9 mouse cellular contexts compared by ENCODE assay signal in genomic region chr11:117976081-117976582, GRCm38 (mm10). TPM values are rescaled to one million over a fixed set of nuclear protein-coding genes. Genes with fewer than 3 reads are reported as not detected.
A peak's percentile ranks its signal among the peaks of the same experiment; 100 is the strongest.
DNase-seq lines count a peak whose midpoint lies in the region; ATAC-seq lines count a peak whose summit lies in the region.
"Had no signal": no experiment of that assay in that cellular context is flagged by ENCODE, and none has a peak within 500 bp of the region (broad histone marks: within the 10 kb centered on the region; RNA-seq: fewer than 3 reads in every experiment).

No protein-coding gene starts in this region.

- DNase-seq in spleen, adult 18-20 months = peak; percentile 56 to 57
- no peak for DNase-seq in spleen, adult 12 weeks (ENCODE audit: low spot score)
- peak; percentile 66 to 82 for DNase-seq in kidney, postnatal 36 days
- no peak for DNase-seq in urinary bladder, postnatal 4 days (ENCODE audit: low spot score in 2 of 2)

- peak overlapping the region; percentile 59; the same call in 1 of the 2 replicates for H3K27ac ChIP-seq in heart, embryonic 11.5 days (ENCODE audit: low read depth, low read length)
- peak overlapping the region; percentile 84 for H3K27ac ChIP-seq in midbrain, embryonic 13.5 days
- H3K27ac ChIP-seq: liver, embryonic 14.5 days had no signal

- H3K27me3 ChIP-seq in heart, embryonic 11.5 days (ENCODE audit: control insufficient read depth, insufficient read depth, low read length) = peaks cover 7% of the 10 kb centered on the region; the same call in 1 of the 2 replicates
- peaks cover 10% of the 10 kb centered on the region; the same call in 1 of the 2 replicates for H3K27me3 ChIP-seq in midbrain, embryonic 13.5 days

- H3K4me2 ChIP-seq in heart, embryonic 11.5 days = no peak overlapping the region
- peak overlapping the region; percentile 9; the same call in 1 of the 2 replicates for H3K4me2 ChIP-seq in midbrain, embryonic 13.5 days (replicated peaks)

- H3K9ac ChIP-seq in heart, embryonic 11.5 days (ENCODE audit: low read depth, low read length) = 0 out of 2 replicates have a peak overlapping the region, but pooled peaks have one; percentile 46
- H3K9ac ChIP-seq in midbrain, embryonic 13.5 days (replicated peaks) = no peak overlapping the region
- H3K9ac ChIP-seq: liver, embryonic 14.5 days had no signal

- peak; percentile 45 for ATAC-seq in common myeloid progenitor, adult 5-6 weeks (replicated peaks; ENCODE audit: low read depth, poor library complexity, severe bottlenecking)
- ATAC-seq in heart, embryonic 11.5 days (replicated peaks; ENCODE audit: insufficient number of reproducible peaks, low FRiP score, low TSS enrichment) = no peak
- ATAC-seq in midbrain, embryonic 13.5 days = peak; percentile 77
- no peak for ATAC-seq in inflammation-experienced regulatory T-cells, adult 6 months

- 22% methylated on average over 8 of the region's 8 CpGs for WGBS in heart, embryonic 11.5 days (ENCODE audit: insufficient replicate concordance)
- 2% methylated on average over 8 of the region's 8 CpGs for WGBS in midbrain, embryonic 13.5 days

- peaks cover 30% of the 10 kb centered on the region for H3K4me1 ChIP-seq in heart, embryonic 11.5 days (ENCODE audit: control insufficient read depth, insufficient read depth, low read length)
- H3K4me1 ChIP-seq in midbrain, embryonic 13.5 days (replicated peaks) = peaks cover 32% of the 10 kb centered on the region

- no peaks in the 10 kb centered on the region for H3K9me3 ChIP-seq in heart, embryonic 11.5 days (replicated peaks; ENCODE audit: control insufficient read depth, low read length)
- no peaks in the 10 kb centered on the region for H3K9me3 ChIP-seq in midbrain, embryonic 13.5 days

- no peaks in the 10 kb centered on the region for H3K36me3 ChIP-seq in heart, embryonic 11.5 days (ENCODE audit: control insufficient read depth, insufficient read depth, low read length)
- H3K36me3 ChIP-seq in midbrain, embryonic 13.5 days = no peaks in the 10 kb centered on the region

- no peak overlapping the region for H3K4me3 ChIP-seq in heart, embryonic 11.5 days (ENCODE audit: low read depth, low read length)
- H3K4me3 ChIP-seq in midbrain, embryonic 13.5 days (replicated peaks) = no peak overlapping the region

RNA-seq across cellular contexts. Expression of gene Socs3, which starts 6.3 kb away (rescaled TPM):
- 8.3 and 10.4 TPM in 2 replicates for total RNA-seq in common myeloid progenitor, adult 5-6 weeks (2017)
- 3.6 and 4.5 TPM in 2 replicates for polyA plus RNA-seq in heart, embryonic 11.5 days (2014; fragmentation: Nextera tagmentation; extraction: Ambion mirVana)
- 8.3 and 9.3 TPM in 2 replicates for polyA plus RNA-seq in midbrain, embryonic 13.5 days (2015; fragmentation: Nextera tagmentation; extraction: Ambion mirVana)
- 10 to 100 TPM; 21.7 to 47.4 (median 28.6) TPM for polyA plus RNA-seq in inflammation-experienced regulatory T-cells, adult 6 months (2017; shearing (Covaris generic))

RNA-seq across cellular contexts. Expression of gene Pgs1, which starts 10.0 kb away (rescaled TPM):
- 6.8 and 11.7 TPM in 2 replicates for total RNA-seq in common myeloid progenitor, adult 5-6 weeks (2017)
- 26.5 and 27.4 TPM in 2 replicates for polyA plus RNA-seq in heart, embryonic 11.5 days (2014; fragmentation: Nextera tagmentation; extraction: Ambion mirVana)
- polyA plus RNA-seq in midbrain, embryonic 13.5 days (2015; fragmentation: Nextera tagmentation; extraction: Ambion mirVana) = 46.0 and 50.8 TPM in 2 replicates
- polyA plus RNA-seq in inflammation-experienced regulatory T-cells, adult 6 months (2017; shearing (Covaris generic)) = 10 to 100 TPM; 26.4 to 38.4 (median 36.7) TPM

Comparison
In these comparisons a context has a peak if more than half of its experiments do, and no peak if none do; other contexts are left out.
1. DNase-seq: peak in spleen, adult 18-20 months (2 of 2) and kidney, postnatal 36 days (2 of 2); none in spleen, adult 12 weeks (single experiment) and urinary bladder, postnatal 4 days (0 of 2).
2. ATAC-seq: peak in common myeloid progenitor, adult 5-6 weeks (single experiment) and midbrain, embryonic 13.5 days (single experiment); none in heart, embryonic 11.5 days (single experiment) and inflammation-experienced regulatory T-cells, adult 6 months (single experiment).